Mouse (Mus musculus) brain, adult 10 weeks (tissue): ENCODE data around the gene Wfdc9. TPM values are rescaled to one million over a fixed set of nuclear protein-coding genes. Genes with fewer than 3 reads are reported as not detected.

ENCODE experiments used
- polyA plus RNA-seq: library from polyadenylated mRNA; stranded (reverse); fragments of 350-450 nt; fragmentation: Illumina TruSeq; extraction: RNeasy Lipid Tissue Mini Kit (QIAGEN cat#74804); gene quantifications from one replicate; pipeline ENCODE4 v1.2.3, GENCODE M21; 2015; ENCODE audit warnings: low read depth, low replicate concordance

The Wfdc9 gene
- polyA plus RNA-seq = not detected

DNA sequence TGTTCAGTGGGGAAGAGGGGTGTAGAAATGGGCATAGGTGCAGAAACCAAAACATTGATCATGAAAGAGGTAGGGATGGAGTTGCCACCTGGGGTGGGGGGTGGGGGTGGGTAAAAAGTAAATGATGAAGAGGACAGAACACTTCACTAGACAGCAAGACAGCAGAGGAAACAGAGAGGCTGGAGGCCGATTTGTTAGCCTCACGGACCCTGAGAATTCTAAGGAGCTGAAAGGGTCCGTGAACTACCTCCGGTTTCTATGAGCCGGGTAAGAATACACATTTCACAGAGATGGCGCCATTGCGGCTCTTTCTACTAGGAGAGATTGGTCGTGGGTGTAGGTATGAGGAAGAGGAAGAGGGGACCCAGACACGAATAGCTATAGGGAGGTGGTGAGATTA is at the start of gene Wfdc9:
Gene Wfdc9, minus strand, starts transcription at position 101 of the 400 bp plus-strand sequence.

DNA sequence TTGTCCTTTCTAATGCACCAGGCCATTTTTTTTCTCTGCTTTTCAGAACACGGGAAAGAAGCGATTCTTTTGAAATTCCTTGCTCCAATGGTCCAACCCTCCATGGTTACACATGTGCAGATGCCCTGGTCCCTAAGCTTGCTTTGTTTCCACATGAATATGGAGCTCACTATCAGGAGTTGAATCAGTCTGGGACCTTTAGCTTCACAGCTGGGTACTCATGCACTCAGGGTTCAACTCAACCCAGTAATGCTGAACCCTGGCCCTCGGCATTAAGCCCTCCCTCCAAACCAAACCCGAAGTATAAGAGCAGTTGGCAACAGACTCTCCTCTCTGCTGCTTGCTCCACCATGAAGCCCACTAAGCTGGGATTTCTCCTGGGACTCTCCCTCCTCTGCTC is 41.8 kb upstream of the Wfdc9 start, which contains the start of gene Spint4:
Gene Spint4, plus strand, starts transcription at position 301 of the 400 bp plus-strand sequence.

DNA sequence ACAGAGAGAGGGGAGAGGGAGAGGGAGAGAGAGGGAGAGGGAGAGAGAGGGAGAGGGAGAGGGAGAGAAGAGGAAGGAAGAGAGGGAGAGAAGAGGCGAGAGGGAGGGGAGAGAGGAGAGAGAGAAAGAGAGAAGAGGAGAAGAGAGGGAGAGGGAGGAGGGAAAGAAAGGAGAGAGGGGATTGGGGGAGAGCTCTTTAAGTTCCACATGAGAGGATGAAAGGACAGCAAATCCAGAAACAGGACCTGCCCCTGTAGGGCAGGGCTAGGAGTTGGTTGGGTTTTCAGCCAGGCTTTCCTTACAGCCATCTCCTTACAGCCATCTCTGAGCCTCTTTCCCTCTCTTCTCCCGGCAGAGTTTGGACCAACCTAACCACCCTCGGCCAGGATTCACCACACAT is 28.4 kb upstream of the Wfdc9 start, which contains the start of gene Wfdc13:
Gene Wfdc13, plus strand, starts transcription at position 301 of the 400 bp plus-strand sequence.

DNA sequence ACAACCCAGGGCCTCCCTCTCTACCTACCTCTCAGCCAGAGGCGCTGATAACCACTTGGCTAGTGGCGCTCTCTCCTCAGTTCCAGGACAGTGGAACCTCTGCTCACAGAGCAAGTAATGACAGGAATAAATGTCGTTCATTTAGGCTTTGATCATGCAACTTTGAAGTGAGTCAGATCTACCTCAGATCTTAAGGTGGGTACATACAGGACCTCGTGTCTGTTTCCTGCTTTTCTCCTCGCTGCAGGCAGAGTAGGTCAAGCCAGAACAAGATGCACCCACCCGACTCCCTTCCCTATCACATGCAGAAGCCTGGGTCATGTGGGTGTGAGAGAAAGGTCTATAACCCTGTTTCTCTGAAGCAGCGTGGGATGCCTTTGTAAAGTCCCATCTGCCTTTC is 17.6 kb upstream of the Wfdc9 start, which contains the start of gene Wfdc11:
Gene Wfdc11, minus strand, starts transcription at position 101 of the 400 bp plus-strand sequence.

DNA sequence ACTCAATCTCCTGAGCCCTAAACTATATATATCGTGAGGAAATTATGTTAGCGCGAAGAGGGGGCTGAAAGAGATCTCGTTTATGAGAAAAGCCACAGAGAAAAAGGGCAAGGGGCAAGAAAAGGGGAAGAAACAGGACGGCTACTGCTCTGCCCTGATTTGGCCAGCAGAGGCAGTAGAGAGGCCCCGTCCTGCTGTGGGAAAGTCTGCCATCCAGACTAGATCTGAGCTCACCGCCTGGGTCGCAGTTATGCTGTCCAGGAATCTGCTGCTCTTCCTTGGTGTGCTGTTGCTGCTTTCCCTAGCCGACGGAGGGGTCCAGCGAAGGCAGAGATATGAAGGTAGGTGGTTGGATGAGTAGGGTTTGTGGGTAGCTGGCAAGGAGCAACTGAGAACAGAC is 525 bp downstream of the Wfdc9 start, which contains the start of gene Wfdc10:
Gene Wfdc10, plus strand, starts transcription at position 189 of the 400 bp plus-strand sequence.

DNA sequence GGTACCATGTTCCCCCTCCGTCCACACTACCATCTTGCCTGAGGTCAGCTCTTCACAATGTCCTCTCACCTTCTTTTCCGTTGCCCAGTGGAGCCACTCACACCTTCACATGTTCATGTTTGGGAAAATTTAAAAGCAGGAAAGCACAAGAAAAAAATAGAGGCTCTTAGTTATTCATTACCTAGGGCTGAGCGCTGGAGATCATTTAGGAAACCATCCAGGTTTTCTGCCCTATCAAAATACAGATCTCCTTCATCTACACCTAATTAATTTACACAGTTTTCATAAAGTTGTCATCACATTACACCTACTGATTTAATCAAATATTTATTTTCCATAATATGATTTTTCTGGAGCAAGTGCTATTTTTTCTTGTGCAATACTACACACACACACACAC is 17.7 kb downstream of the Wfdc9 start, which contains the start of gene Wfdc16:
Gene Wfdc16, minus strand, starts transcription at position 101 of the 400 bp plus-strand sequence.

DNA sequence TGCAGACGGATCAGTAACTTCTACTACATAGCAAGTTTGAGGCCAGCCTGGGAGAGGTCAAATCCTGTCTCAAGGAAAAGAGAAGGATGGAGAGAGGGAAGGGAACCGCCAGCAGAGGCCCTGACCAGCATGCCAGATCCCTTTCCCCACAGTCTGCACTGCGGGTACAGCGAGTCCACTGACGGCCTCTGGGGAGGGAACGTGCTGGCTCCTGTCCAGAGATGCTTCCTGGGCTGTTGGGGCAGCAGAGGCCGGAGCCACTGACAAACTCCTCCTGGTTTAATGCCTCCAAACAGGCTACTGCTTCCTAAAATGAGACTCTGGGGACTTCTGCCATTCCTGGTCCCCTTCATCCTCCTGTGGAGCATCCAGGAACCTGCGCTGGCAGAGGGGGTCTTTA is 42.9 kb downstream of the Wfdc9 start, which contains the start of the genes Wfdc6b and Wfdc8:
Gene Wfdc6b, plus strand, starts transcription at position 52 of the 400 bp plus-strand sequence.
Gene Wfdc8, minus strand, starts transcription at position 156 of the 400 bp plus-strand sequence.

Other genes starting within 250 kb of the Wfdc9 start
- 50.0 TPM for gene Sdc4, start 212.7 kb downstream of the Wfdc9 start, polyA plus RNA-seq
- 50.2 TPM for gene Sys1, start 199.6 kb downstream of the Wfdc9 start, polyA plus RNA-seq
- gene Gm20458, start 195.6 kb downstream of the Wfdc9 start, polyA plus RNA-seq = not detected
- gene Trp53tg5, start 182.9 kb downstream of the Wfdc9 start, polyA plus RNA-seq = not detected
- 233 TPM for gene Dbndd2, start 170.5 kb downstream of the Wfdc9 start, polyA plus RNA-seq
- gene Pigt, start 159.1 kb downstream of the Wfdc9 start, polyA plus RNA-seq = 56.1 TPM
- 2.5 TPM for gene Wfdc2, start 94.2 kb downstream of the Wfdc9 start, polyA plus RNA-seq
- not detected for gene Spint3, start 83.1 kb downstream of the Wfdc9 start, polyA plus RNA-seq
- gene Wfdc6a, start 71.1 kb downstream of the Wfdc9 start, polyA plus RNA-seq = not detected
- not detected for gene Eppin, start 63.0 kb downstream of the Wfdc9 start, polyA plus RNA-seq
- not detected for gene Wfdc6b, start 43.1 kb downstream of the Wfdc9 start, polyA plus RNA-seq
- gene Wfdc8, start 43.0 kb downstream of the Wfdc9 start, polyA plus RNA-seq = not detected
- gene Wfdc16, start 17.8 kb downstream of the Wfdc9 start, polyA plus RNA-seq = not detected
- gene Wfdc10, start 537 bp downstream of the Wfdc9 start, polyA plus RNA-seq = not detected
- not detected for gene Wfdc11, start 17.5 kb upstream of the Wfdc9 start, polyA plus RNA-seq
- gene Wfdc13, start 28.5 kb upstream of the Wfdc9 start, polyA plus RNA-seq = not detected
- gene Spint4, start 41.9 kb upstream of the Wfdc9 start, polyA plus RNA-seq = not detected
- not detected for gene Spint5, start 58.7 kb upstream of the Wfdc9 start, polyA plus RNA-seq
- 3.3 TPM for gene Wfdc3, start 89.3 kb upstream of the Wfdc9 start, polyA plus RNA-seq
- gene Dnttip1, start 89.4 kb upstream of the Wfdc9 start, polyA plus RNA-seq = 27.1 TPM
- gene Ube2c, start 113.3 kb upstream of the Wfdc9 start, polyA plus RNA-seq = 1.4 TPM
- 2.1 TPM for gene Tnnc2, start 123.4 kb upstream of the Wfdc9 start, polyA plus RNA-seq
- gene Snx21, start 129.2 kb upstream of the Wfdc9 start, polyA plus RNA-seq = 39.8 TPM
- gene Acot8, start 148.3 kb upstream of the Wfdc9 start, polyA plus RNA-seq = 20.2 TPM
- gene Zswim3, start 148.5 kb upstream of the Wfdc9 start, polyA plus RNA-seq = 6.9 TPM
- gene Zswim1, start 166.1 kb upstream of the Wfdc9 start, polyA plus RNA-seq = 18.1 TPM
- not detected for gene Spata25, start 172.0 kb upstream of the Wfdc9 start, polyA plus RNA-seq
- 111 TPM for gene Ctsa, start 176.3 kb upstream of the Wfdc9 start, polyA plus RNA-seq
- 2.1 TPM for gene Neurl2, start 176.9 kb upstream of the Wfdc9 start, polyA plus RNA-seq
- gene Pltp, start 201.1 kb upstream of the Wfdc9 start, polyA plus RNA-seq = 91.8 TPM
- 38.3 TPM for gene Pcif1, start 222.7 kb upstream of the Wfdc9 start, polyA plus RNA-seq